Mouse (Mus musculus) gastrocnemius, postnatal 36 days (tissue): ENCODE measurements around the gene Opcml. TPM values are rescaled to one million over a fixed set of nuclear protein-coding genes. Genes with fewer than 3 reads are reported as not detected.

ENCODE experiments used
- DNase-seq, 2 experiments: peaks; one replicate each; pipeline ENCODE4 v3.0.0; 2022
- intact Hi-C: fragments of 180-260 bp; cut with DNase I; formaldehyde crosslinking; loops from one replicate; pipeline ENCODE4 v1.15.1; 2025
- long read RNA-seq, 2 experiments: library from polyadenylated mRNA; stranded (forward); transcript quantifications; one replicate each; pipeline ENCODE4 v2.0.0; 2021
- total RNA-seq, 2 experiments: library from RNA; stranded (reverse); gene quantifications; 2 replicates each; pipeline ENCODE4 v1.2.3; 2021

Opcml gene
- total RNA-seq, result 1 to 10 TPM; 1.0 to 1.5 TPM
- long read RNA-seq, experiment 1, result 0 reads
- long read RNA-seq, experiment 2, partial matches to known transcripts, result 0 of 1 reads
- long read RNA-seq, experiment 2, other reads (novel, unspliced or antisense), result 1 of 1 reads

DNA sequence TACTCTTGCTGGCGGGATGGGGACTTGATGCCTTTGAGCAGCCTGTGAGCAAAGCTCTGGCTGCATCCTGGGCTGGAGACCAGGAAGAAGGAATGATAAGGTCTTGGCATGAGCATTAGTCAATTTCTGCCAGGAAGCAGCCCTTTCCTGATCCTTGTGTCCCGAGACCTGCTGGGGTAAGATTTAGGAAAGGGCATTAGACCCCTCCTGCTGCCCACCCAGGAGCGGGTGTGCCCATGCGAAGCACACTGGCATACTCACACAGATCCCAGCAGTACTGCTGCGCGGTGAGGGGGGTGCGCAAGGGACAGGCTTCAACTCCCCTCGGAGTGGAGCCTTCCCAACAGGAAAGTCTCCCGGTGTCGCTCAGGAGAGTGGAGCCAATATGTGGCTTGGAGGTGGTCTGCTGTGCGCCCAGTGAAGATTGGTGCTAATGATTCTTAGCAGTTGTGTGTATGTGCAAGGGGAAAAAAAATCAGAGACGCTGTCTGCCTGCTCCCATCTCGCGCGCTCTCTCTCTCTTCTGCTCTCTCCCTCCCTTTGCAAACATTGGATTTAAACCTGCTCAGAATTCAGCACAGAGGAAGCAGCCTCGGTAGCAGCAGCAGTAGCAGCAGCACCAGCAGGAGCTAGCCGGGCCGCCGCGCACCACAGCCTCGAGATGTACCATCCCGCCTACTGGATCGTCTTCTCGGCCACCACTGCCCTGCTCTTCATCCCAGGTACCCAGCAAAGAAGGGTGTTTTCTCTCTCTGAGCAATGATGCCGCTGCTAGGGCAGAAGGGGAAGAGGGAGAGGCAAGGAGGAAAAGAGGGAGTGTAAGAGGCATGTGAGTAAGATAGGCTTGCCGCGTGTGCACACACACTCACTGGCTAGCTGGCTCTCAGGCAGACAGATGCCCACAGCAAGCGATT, at the start of gene Opcml:
TSS of gene Opcml (plus strand) at position 51 of the 914 bp plus-strand sequence.
- intact Hi-C loops, result no loop called here
- no peak for DNase-seq

GRCm38 (mm10) chr9:27758709-27759108, 31.9 kb upstream of the Opcml start:
- no peak for DNase-seq
- intact Hi-C loops, result no loop called here

DNA sequence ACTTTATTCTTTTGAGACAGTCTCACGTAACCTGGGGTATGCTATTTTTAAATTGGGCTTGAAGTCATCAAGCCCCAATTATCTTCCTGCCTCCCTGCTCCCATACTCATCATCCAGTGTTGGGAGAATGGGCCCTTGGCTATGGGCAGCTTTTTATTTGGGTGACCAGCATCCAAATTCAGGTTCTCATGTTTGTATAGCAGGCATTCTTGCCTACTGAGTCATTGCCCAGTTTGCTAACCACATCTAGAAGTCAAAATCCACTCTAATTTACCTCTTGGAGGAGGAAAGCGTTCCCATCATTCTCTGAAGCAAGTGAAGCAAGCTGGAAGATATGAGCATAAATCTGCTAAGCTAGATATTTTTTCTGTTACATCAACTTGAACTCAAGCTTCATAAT, 29.4 kb upstream of the Opcml start:
- no peak for DNase-seq
- intact Hi-C loops, result no loop called here

- intact Hi-C loops, result no loop called here
- no peak for DNase-seq
These were observed 24.1 kb upstream of the Opcml start for GRCm38 (mm10) chr9:27766446-27766845.

DNA sequence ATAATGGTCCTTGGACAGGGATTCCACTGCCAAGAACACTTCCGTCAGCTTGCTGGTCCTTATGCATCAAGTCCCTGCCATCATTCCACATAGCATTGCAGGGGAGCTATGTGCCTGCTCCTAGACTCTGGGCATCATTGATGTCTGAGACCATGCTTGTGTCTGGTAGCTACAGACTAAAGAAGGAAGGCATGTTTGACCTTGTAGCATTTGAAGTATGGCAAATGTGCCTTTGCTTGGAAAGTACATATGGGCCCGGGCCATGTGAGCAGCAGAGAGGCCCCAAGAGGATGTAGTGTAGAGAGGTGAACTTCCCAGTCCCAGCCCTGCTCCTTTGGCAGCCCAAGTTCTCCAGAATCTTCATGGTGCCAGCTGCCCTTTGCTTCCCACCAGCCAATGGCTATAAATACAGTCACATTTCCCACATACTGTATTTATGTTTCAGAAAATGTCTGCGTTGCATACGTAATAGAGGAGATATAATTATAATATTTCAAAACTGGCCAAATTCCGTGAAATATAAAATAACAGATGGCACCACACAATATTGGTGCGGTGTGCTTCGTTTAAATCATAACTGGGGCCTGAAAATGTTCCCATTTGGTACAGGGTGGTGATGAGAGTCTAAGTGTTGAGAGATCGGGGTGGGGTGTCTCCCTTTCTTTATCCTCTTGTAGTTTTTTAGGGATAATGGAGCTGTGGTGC, 23.2 kb upstream of the Opcml start:
- DNase-seq, result no peak
- intact Hi-C loops, result no loop called here

DNA sequence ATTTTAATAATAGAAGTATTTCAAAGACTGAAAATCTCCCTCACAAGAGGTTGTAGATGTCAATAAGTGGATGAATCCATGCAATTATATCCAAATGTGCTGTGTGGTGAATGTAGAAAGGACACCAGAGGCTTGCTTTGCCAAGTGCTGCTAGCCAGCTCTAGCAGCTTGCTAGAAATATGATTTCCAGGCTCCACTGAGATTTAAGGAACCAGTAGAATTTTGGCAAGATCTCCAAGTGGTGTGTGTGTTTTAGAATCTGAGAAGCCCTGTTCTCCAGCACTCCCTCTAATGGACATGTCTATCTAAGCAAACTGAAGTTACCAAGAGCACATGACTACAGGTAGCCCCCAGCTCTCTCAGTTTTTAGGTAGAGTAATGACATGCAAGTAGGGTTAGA, 21.8 kb upstream of the Opcml start:
- no peak for DNase-seq
- intact Hi-C loops, result no loop called here

DNA sequence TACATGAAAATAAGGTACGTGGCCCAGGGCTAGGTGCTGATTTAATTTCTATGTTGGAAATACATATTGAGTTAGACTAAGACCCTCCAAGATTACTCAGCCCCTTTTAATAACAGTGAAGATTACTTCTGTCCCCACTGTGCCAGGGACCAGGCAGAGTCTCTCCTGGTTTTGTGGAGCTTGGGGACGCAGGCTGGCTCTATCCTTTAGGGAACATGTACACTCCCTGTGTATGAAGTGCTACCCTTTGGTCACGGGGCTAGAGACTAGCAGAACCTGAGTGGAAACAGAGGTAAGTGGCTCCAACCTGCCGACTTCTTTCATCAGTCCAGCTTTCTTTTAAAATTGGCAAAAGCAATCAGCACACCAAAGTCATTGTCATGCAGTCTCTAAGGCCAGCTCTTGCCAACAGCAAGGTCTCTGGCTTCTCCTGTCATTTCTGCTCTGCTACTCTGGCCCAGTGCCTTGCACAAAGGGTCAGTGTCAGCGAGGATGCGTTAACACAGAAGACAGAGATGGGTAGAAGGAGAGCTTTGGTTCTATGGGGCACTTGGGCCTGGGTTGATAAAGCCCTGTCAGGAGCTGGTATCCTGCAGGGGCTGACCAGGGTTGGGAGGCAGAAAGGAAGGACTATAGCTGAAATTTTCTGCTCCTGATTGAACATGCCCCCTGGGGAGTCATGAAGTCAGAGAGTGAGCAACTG, 9.1 kb upstream of the Opcml start:
- DNase-seq, result no peak
- intact Hi-C loops, result no loop called here

DNA sequence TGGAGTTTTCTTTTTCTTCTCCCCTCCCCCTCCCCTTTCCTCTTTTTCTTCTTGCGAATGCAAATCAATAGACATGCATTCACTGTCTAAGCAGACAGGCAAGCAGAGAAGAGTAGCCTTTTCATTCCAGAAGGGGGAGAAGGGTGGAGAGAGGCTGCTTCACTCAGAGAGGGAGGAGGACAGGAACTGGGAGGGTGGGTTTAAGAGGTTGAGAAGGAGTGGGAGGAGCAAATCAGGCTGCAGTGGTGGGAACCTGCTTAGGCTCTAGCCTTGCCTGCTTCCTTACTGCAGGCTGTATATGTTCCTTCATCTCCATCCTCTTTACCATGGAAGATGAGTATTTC, 8.6 kb upstream of the Opcml start:
- intact Hi-C loops, result no loop called here
- no peak for DNase-seq

DNA sequence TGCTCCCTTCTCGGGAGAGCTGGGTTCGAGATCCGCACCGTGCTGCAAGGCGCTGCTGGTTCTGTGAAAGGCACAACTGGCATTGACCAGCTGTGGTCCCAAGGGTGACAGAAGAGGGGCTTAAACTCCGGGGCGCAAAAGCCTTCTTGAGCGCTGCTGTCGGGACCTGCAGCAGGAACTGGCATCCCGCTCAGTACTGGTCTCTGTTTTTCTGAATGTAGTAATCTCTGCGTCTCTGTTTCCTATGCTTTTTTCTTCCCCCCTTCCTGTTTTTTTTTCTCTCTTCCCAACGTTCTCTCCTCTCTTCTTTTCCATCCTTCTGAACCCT, 1.0 kb downstream of the Opcml start:
- DNase-seq, result no peak
- intact Hi-C loops, result no loop called here

DNA sequence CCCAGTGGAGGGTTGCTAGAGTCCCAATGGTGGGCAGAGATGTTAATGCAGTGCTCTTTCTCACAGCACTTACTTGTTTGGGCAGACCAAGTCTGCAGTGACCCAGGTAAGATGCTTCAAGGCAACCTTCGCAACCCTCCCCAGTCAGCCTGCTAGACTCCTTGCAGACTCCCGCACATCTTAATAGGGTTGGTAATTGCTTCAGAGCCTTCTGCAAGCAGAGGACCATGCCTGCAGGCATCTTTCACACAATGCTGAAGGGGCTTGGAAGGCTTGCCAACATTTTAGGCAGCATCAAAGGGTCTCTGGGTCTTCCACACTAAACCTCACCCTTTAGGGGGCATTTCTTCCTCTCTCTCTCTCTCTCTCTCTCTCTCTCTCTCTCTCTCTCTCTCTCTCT, 1.7 kb downstream of the Opcml start:
- no peak for DNase-seq
- intact Hi-C loops, result no loop called here

DNA sequence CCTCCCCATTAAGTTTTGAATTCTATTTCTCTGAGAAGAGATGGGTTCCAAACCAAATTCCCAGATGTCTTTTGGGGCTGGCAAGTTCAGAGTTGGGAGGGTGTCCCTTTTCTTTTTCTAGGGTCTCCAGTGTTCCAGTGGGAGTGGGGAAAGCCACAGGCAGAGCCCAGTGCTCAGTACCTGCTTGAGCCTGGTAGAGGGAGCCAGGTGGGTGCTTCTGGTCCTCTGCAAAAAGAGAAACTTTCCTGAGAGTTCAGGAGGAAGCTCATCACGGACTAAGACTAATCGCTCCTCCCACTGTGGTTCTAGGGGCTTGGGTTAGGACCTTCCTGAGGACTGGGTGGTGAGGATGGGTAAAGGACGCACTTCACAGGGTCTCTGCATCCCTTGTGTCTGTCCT, 2.4 kb downstream of the Opcml start:
- intact Hi-C loops, result no loop called here

DNA sequence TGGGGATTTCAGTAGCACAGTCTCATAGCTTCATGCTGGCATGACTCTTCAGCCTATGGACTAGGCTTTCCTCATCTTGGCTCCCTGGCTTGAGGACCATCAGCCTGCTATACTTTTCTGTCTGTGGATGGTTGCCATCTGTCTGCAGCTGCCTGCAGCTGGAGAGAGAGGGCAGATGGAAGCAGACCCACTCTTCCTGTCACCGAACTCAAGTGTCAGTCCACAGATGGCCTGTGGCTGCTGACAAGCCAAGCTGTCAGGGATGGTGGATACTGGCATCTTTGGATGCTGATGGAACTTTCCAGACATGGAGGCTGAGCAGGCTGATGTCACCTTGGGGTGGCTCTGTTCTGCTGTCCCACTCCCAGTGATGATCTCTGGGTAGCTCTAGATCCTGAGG, 6.0 kb downstream of the Opcml start:
- DNase-seq, result no peak
- intact Hi-C loops, result no loop called here

More for the DNA sequence above, 2.4 kb downstream of the Opcml start:
- no peak for DNase-seq

GRCm38 (mm10) chr9:27800992-27801391, 10.4 kb downstream of the Opcml start:
- intact Hi-C loops, result no loop called here
- no peak for DNase-seq

DNA sequence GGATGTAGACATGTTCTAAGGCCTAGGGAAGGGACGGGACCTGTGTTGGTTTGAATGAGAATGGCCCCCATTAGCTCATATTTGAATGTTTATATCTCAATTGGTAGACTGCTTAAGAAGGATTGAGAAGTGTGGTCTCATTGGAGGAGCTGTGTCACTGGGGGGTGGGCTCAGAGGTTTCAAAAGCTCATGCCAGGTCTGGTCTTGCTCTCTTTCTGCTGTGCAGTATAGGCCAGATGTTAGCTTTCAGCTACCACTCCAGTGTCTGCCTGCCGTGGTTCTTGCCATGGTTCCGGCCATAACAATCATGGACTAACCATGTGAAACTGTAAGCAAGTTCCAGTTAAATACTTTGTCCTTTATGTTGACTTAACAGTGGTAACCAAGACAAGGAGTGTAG, 11.2 kb downstream of the Opcml start:
- DNase-seq, result no peak
- intact Hi-C loops, result no loop called here

GRCm38 (mm10) chr9:27802379-27802778, 11.8 kb downstream of the Opcml start:
- no peak for DNase-seq
- intact Hi-C loops, result no loop called here

- intact Hi-C loops, result no loop called here
These were observed 13.9 kb downstream of the Opcml start for GRCm38 (mm10) chr9:27804461-27804860.

DNA sequence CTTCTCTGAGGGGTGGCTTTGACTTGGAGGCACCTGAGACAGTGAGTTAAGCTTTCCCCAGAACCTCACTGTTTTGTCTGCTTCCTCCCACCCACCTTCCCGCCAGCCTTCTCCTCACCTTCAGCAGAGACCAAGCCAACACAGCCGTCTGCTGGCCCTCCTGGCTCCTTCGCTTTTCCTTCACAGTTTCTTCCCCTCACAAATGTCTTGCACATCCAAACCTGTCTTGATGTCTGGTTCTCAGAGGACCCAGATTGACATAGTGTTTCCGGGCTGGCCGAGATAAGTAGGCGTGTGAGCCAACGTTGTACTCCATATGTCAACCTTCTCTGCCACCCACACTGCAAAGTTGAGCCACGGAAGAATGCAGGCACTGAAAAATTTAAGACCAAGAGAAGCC, 19.2 kb downstream of the Opcml start:
- intact Hi-C loops, result no loop called here
- DNase-seq, result no peak

More at GRCm38 (mm10) chr9:27804461-27804860, 13.9 kb downstream of the Opcml start:
- no peak for DNase-seq

- peak in 1 of 2 experiments; percentile 15 for DNase-seq
- intact Hi-C loops, result no loop called here
These were observed 22.7 kb downstream of the Opcml start for GRCm38 (mm10) chr9:27813207-27813790.

DNA sequence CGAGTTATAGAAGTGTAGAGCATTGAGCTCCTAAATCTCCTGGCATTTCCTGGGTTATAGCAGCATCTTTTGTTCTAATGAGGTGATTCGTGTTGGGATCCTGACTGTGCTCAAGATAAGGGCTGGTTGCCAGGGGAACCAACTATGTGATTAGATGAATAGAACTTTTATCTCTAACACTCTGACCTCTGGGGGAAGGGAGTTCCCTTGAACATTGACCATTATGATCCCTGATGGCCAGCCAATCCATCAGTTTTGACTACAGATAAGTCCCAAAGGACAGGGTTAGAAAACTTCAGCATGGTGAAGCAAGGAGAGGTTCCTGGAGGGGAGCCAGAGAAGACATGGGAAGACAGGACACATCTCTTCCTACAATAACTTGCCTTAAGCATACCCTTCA, 23.6 kb downstream of the Opcml start:
- intact Hi-C loops, result no loop called here
- DNase-seq, result no peak

GRCm38 (mm10) chr9:27821197-27821596, 30.6 kb downstream of the Opcml start:
- intact Hi-C loops, result no loop called here
- DNase-seq, result no peak

DNA sequence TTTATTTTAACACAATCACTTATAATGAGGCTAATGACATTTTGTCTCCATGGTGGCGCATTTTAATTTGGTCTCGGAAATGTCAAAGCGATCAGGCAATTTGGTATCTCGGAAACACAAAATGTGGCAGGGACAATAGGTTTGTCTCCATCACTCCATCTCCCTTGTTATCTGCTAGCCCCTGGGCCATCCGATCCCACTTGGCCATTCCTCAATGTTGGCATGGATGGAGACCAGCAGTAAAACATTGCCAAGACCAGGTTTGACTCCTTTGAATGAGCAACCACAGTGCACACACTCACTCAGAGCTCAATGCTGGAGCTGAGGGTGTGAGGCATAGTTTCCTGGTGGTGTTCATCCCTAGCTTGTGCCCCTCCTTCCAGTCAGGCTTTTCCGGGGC, 32.1 kb downstream of the Opcml start:
- intact Hi-C loops, result no loop called here

More for the DNA sequence above, 32.1 kb downstream of the Opcml start:
- no peak for DNase-seq
